Mouse (Mus musculus): ENCODE measurements around the gene Sgcg.

DNA sequence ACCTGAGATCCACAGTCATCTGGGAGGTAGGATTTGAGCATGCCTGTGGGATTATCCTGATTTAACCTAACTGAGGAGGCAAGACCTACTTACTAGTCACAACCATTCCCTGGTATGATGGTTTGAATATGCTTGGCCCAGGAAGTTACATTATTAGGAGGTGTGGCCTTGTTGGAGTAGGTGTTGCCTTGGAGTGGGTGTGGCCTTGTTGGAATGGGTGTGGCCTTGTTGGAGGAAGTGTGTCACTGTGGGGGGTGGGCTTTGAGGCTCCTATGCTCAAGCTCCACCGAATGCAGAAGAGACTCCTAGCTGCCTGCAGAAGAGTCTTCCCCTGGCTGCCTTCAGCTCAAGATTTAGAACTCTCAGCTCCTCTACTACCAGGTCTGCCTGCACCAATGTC lies 32.1 kb downstream of the Sgcg start:
- TF ChIP-seq CTCF (IDR thresholded peaks at IDR 0.05; ENCODE audit: extremely low read depth, insufficient read depth, insufficient read length, insufficient replicate concordance) (no peak), POLR2A (IDR thresholded peaks at IDR 0.05; ENCODE audit: low read depth, low read length) (no peak)

Measured in spleen, adult 2 months (tissue).